Mouse (Mus musculus) myocyte (in vitro differentiated cells): ENCODE measurements around the gene Prkn. TPM values are rescaled to one million over a fixed set of nuclear protein-coding genes. Genes with fewer than 3 reads are reported as not detected.

Source experiments
- H3K27me3 ChIP-seq: one replicate; pipeline ENCODE4 v1.6.1; 2011; ENCODE audit not compliant: control insufficient read depth, insufficient read depth, insufficient read length
- H3K36me3 ChIP-seq: one replicate; pipeline ENCODE4 v1.6.1; 2011; ENCODE audit not compliant: control insufficient read depth, insufficient read depth
- H3K4me2 ChIP-seq: one replicate; pipeline ENCODE4 v1.6.1; 2011; ENCODE audit warnings: low read depth, control low read depth
- H3K4me3 ChIP-seq: one replicate; pipeline ENCODE4 v1.5.1; 2011; ENCODE audit warnings: mild to moderate bottlenecking, control low read depth, moderate library complexity
- H3K79me2 ChIP-seq: one replicate; pipeline ENCODE4 v1.6.1; 2011; ENCODE audit not compliant: control insufficient read depth, insufficient read depth
- H3ac ChIP-seq: one replicate; pipeline ENCODE4 v1.6.1; 2011; ENCODE audit not compliant: control insufficient read depth, insufficient read length
- CEBPB ChIP-seq: IDR thresholded peaks from 2 replicates; pipeline ENCODE4 v1.6.1; 2011; ENCODE audit warnings: mild to moderate bottlenecking, moderate library complexity; ENCODE audit not compliant: poor library complexity, insufficient read depth, severe bottlenecking
- E2F4 ChIP-seq: IDR thresholded peaks from one replicate; pipeline ENCODE4 v1.6.1; 2011; ENCODE audit warnings: mild to moderate bottlenecking, control low read depth, moderate library complexity; ENCODE audit not compliant: insufficient read depth
- MAX ChIP-seq: IDR thresholded peaks from one replicate; pipeline ENCODE4 v1.6.1; 2011; ENCODE audit warnings: low read depth, mild to moderate bottlenecking, control low read depth
- MYOD1 ChIP-seq, 3 experiments: IDR thresholded peaks; one replicate each; pipeline ENCODE4 v1.6.1; 2011; ENCODE audit warnings: control low read depth in 2 of 3, low read depth in 2 of 3, mild to moderate bottlenecking in 2 of 3, moderate library complexity in 1 of 3; ENCODE audit not compliant: insufficient read length in 2 of 3, control insufficient read depth in 1 of 3
- MYOG ChIP-seq, 3 experiments: IDR thresholded peaks; one replicate each; pipeline ENCODE4 v1.6.1; 2011; ENCODE audit warnings: control low read depth in 2 of 3, low read depth in 2 of 3, mild to moderate bottlenecking in 2 of 3; ENCODE audit not compliant: insufficient read length in 2 of 3, control insufficient read depth in 1 of 3, insufficient read depth in 1 of 3
- POLR2A ChIP-seq: IDR thresholded peaks from one replicate; pipeline ENCODE4 v1.6.1; 2011; ENCODE audit warnings: low read depth, mild to moderate bottlenecking, control low read depth, moderate library complexity; ENCODE audit not compliant: insufficient read length
- POLR2AphosphoS2 ChIP-seq: IDR thresholded peaks from one replicate; pipeline ENCODE4 v1.6.1; 2011; ENCODE audit warnings: low read depth, control low read depth; ENCODE audit not compliant: insufficient read length
- REST ChIP-seq: IDR thresholded peaks from one replicate; pipeline ENCODE4 v1.6.1; 2011; ENCODE audit warnings: mild to moderate bottlenecking, control low read depth, moderate library complexity; ENCODE audit not compliant: insufficient read depth, insufficient read length
- SRF ChIP-seq: IDR thresholded peaks from one replicate; pipeline ENCODE4 v1.6.1; 2011; ENCODE audit warnings: low read depth; ENCODE audit not compliant: control insufficient read depth, insufficient read length
- TCF12 ChIP-seq: IDR thresholded peaks from one replicate; pipeline ENCODE4 v1.6.1; 2011; ENCODE audit warnings: mild to moderate bottlenecking, control low read depth; ENCODE audit not compliant: poor library complexity, insufficient read depth, severe bottlenecking
- TCF3 ChIP-seq: IDR thresholded peaks from one replicate; pipeline ENCODE4 v1.6.1; 2011; ENCODE audit warnings: low read depth, control low read depth; ENCODE audit not compliant: insufficient read length
- USF1 ChIP-seq: IDR thresholded peaks from one replicate; pipeline ENCODE4 v1.6.1; 2011; ENCODE audit warnings: low read depth, mild to moderate bottlenecking, control low read depth, moderate library complexity
- polyA plus RNA-seq: library from polyadenylated mRNA; unstranded; fragments of >200 nt; fragmentation: generic; extraction: Trizol; gene quantifications from one replicate; pipeline ENCODE4 v1.2.1, GENCODE M21; 2012; ENCODE audit warnings: missing spikeins

Prkn gene
- polyA plus RNA-seq, 1 experiment = 0.26 TPM

- Histone ChIP-seq H3K36me3 (no peaks in the 10 kb centered on the region), H3K4me3 (no peak overlapping the region), H3ac (no peak overlapping the region), H3K79me2 (no peaks in the 10 kb centered on the region), H3K27me3 (no peaks in the 10 kb centered on the region), H3K4me2 (no peak overlapping the region)
- TF ChIP-seq REST = no peak
- no peak for TF ChIP-seq MYOD1 (IDR thresholded peaks at IDR 0.05; ENCODE audit: control insufficient read depth in 1 of 3, insufficient read length in 2 of 3, low read depth in 2 of 3)
- no peak for TF ChIP-seq TCF3
- TF ChIP-seq POLR2A = no peak
- no peak for TF ChIP-seq TCF12
- no peak for TF ChIP-seq USF1
- TF ChIP-seq MAX = no peak
- TF ChIP-seq CEBPB = no peak
- no peak for TF ChIP-seq SRF
- no peak for TF ChIP-seq E2F4
- no peak for TF ChIP-seq POLR2AphosphoS2
- TF ChIP-seq MYOG (IDR thresholded peaks at IDR 0.05; ENCODE audit: control insufficient read depth in 1 of 3, insufficient read depth in 1 of 3, insufficient read length in 2 of 3, low read depth in 2 of 3) = no peak
Observed at GRCm38 (mm10) chr17:11284246-11284645, 444.1 kb downstream of the Prkn start.

GRCm38 (mm10) chr17:11290183-11290582 is 450.0 kb downstream of the Prkn start:
- H3K27me3 ChIP-seq = no peaks in the 10 kb centered on the region
- H3K79me2 ChIP-seq = no peaks in the 10 kb centered on the region
- no peak overlapping the region for H3K4me2 ChIP-seq
- no peak overlapping the region for H3ac ChIP-seq
- TF ChIP-seq MAX (no peak), E2F4 (no peak), MYOD1 (IDR thresholded peaks at IDR 0.05; ENCODE audit: control insufficient read depth in 1 of 3, insufficient read length in 2 of 3, low read depth in 2 of 3) (no peak), TCF3 (no peak), SRF (no peak), POLR2AphosphoS2 (no peak), USF1 (no peak), REST (no peak), POLR2A (no peak), TCF12 (no peak), MYOG (IDR thresholded peaks at IDR 0.05; ENCODE audit: control insufficient read depth in 1 of 3, insufficient read depth in 1 of 3, insufficient read length in 2 of 3, low read depth in 2 of 3) (no peak), CEBPB (no peak)
- H3K36me3 ChIP-seq = no peaks in the 10 kb centered on the region
- H3K4me3 ChIP-seq = no peak overlapping the region

- H3K79me2 ChIP-seq = no peaks in the 10 kb centered on the region
- H3K4me3 ChIP-seq = no peak overlapping the region
- no peaks in the 10 kb centered on the region for H3K36me3 ChIP-seq
- H3ac ChIP-seq = no peak overlapping the region
- no peaks in the 10 kb centered on the region for H3K27me3 ChIP-seq
- no peak overlapping the region for H3K4me2 ChIP-seq
- TF ChIP-seq MYOG (IDR thresholded peaks at IDR 0.05; ENCODE audit: control insufficient read depth in 1 of 3, insufficient read depth in 1 of 3, insufficient read length in 2 of 3, low read depth in 2 of 3) = no peak
- TF ChIP-seq USF1 = no peak
- no peak for TF ChIP-seq REST
- TF ChIP-seq E2F4 = no peak
- no peak for TF ChIP-seq TCF3
- no peak for TF ChIP-seq POLR2AphosphoS2
- TF ChIP-seq CEBPB = no peak
- TF ChIP-seq MAX = no peak
- no peak for TF ChIP-seq SRF
- TF ChIP-seq TCF12 = no peak
- TF ChIP-seq POLR2A = no peak
- no peak for TF ChIP-seq MYOD1 (IDR thresholded peaks at IDR 0.05; ENCODE audit: control insufficient read depth in 1 of 3, insufficient read length in 2 of 3, low read depth in 2 of 3)
Observed at GRCm38 (mm10) chr17:11303116-11303515, 462.9 kb downstream of the Prkn start.

GRCm38 (mm10) chr17:11309843-11310242 is 469.7 kb downstream of the Prkn start:
- H3K27me3 ChIP-seq = no peaks in the 10 kb centered on the region
- H3K4me2 ChIP-seq = no peak overlapping the region
- TF ChIP-seq MYOG (IDR thresholded peaks at IDR 0.05; ENCODE audit: control insufficient read depth in 1 of 3, insufficient read depth in 1 of 3, insufficient read length in 2 of 3, low read depth in 2 of 3) = no peak
- no peak for TF ChIP-seq E2F4
- TF ChIP-seq CEBPB = no peak
- no peak for TF ChIP-seq POLR2AphosphoS2
- TF ChIP-seq POLR2A = no peak
- TF ChIP-seq REST = no peak
- no peak for TF ChIP-seq MAX
- TF ChIP-seq SRF = no peak
- TF ChIP-seq MYOD1 (IDR thresholded peaks at IDR 0.05; ENCODE audit: control insufficient read depth in 1 of 3, insufficient read length in 2 of 3, low read depth in 2 of 3) = no peak
- no peak for TF ChIP-seq TCF12
- no peak for TF ChIP-seq USF1
- TF ChIP-seq TCF3 = no peak
- no peak overlapping the region for H3ac ChIP-seq
- no peak overlapping the region for H3K4me3 ChIP-seq
- no peaks in the 10 kb centered on the region for H3K79me2 ChIP-seq
- no peaks in the 10 kb centered on the region for H3K36me3 ChIP-seq
